Mouse (Mus musculus): ENCODE measurements around the gene Hps5.
"Not testable (repeated sequence)": the region's sequence is repeated elsewhere in the genome, so short reads cannot be mapped to it uniquely, and the experiment has no call there.

The Hps5 gene

DNA sequence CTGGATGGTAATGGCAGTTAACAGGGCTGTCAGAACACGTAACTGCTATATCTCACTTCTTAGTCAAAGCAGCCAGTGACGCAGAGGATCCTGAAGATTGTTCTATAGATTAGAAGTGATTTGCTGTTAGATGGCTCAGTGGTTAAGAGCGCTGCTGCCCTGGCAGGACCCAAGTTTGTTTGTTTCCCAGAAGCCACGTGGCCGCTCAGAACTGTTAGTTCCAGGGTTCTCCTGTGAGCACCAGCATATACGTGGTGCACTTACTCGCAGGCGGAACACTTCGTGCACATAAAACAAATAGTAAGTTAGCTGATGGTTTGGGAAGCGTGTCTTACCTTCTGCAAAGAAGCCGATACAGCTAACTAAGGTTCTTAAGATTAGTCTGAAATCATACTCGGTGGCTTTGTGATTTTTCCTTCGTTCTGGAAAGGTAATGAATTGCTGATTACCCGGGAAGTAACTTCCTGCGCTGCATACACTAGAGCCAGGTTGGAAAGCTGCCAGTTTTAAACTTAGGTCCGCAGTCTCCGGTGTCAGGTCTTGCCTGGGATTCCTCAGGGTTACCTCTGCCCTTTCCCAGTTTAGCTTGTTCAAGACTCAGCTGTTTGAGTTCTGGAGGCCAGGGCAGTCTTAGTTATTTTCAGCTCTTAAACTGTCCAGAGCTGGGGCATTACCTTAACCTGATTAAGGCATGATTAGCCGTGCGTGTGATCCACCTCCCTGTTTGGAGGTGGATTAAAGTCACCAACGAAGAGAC is 31.4 kb upstream of the Hps5 start:
- DNase-seq: no peak

DNA sequence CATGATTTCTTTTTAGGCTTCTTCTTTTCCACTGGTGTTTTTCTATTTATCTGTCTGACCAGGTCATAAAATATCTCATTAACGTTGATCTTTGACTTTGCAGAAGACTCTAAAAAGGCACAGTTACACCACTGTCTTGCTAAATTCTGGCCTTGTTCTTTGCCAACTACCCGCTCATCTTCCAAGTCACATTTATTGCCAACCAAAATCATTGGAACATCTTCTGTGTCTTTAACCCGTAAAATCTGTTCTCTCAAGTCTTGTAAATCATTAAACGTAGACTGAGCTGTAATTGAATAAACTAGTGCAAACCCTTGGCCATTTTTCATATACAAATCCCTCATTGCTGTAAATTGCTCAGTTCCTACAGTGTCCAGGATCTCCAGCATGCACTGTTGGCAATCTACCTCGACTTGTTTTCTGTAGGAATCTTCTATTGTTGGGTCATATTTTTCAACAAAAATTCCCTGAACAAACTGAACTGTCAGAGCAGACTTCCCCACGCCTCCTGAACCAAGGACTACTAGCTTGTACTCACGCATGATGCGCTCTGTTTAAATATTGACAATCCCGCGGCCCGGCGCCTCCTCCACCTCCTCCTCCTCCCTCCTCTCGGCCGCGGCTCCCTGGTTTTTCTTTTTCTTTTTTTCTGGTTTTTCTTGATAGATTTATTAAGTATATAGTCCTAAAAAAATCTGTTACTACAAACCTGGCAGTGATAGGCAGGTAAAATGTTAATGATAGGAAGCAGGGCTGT is 25.2 kb upstream of the Hps5 start:
- DNase-seq: not testable (repeated sequence)

GRCm38 (mm10) chr7:46814012-46814411 is 18.1 kb upstream of the Hps5 start:
- no peak for DNase-seq

- no peak for DNase-seq
Observed at GRCm38 (mm10) chr7:46810325-46810724, 14.5 kb upstream of the Hps5 start.

GRCm38 (mm10) chr7:46796779-46797178 is 915 bp upstream of the Hps5 start:
- DNase-seq: no peak

DNA sequence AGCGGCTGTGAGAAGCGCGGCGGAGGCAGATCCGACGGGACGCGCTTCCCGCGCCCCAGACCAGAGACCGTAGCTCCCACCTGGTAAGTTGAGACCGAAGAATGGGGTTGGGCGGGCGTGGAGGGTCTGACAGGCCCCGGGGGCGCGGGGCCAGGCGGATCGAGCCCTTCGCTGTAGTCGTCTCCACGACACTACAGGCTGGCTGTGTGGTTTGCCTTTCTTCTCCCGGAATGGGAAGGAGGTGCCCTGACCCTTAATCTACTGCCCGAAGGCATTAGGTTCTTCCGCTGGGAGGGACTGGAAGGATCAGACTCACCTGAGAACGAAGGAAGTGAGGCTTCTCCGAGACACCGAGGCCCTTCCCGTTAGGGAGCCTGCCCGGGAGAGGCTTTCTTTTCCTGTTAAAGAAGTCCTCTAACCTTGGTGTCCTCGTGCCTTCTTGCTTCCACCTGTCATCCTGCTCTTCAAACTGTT is 379 bp upstream of the Hps5 start:
- no peak for DNase-seq

GRCm38 (mm10) chr7:46793871-46794270 is 2.0 kb downstream of the Hps5 start:
- no peak for DNase-seq

DNA sequence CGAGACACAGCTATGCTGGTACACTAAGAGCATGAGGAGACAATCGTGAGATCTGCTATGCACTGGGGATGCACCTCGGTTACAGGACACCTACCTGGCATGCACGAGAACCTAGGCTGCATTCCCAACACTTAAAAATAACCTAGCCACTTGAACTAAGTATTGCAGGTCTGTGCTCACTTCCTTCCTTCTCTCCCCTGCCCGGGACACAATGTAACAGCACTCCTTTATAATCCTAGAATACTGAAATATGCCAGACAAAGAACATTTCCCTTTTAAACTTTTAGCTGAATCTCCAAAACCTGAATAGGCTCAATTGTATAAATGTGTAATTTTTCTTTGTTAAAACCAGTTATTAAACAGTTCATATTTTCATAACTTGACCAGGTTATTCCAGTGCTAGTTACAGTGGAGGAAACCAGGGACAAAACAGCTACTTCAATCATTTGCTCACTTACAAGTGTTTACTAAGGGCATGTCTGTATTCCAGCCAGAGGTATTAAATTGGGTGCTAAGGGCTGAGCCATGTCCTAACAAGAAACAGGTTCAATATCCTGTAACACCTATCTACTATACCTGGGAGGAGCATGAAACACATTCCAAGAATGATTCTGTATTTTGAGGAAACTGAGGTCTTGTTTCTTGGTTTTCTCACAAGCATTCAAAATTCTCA is 6.6 kb downstream of the Hps5 start:
- DNase-seq: no peak

- DNase-seq: peak; percentile 38
Observed at GRCm38 (mm10) chr7:46770706-46771105, 25.2 kb downstream of the Hps5 start.

DNA sequence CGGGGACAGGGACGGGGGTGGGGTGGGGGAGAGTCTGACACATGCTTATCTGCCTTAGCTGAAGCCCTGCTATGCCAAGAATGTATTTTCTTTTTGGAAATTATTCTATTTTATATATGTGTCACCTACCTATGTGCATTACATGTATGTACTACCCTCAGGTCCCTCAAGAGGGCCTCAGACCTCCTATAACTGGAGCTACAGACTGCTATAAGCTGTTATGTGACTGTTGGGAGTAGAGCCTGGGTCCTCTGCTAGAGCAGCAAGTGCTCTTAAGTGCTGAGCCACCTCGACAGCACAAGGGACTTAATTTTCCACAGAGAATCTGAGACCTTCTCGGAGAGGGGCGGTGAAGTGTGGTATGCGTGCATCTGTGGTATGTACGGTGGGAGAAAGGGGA is 27.4 kb downstream of the Hps5 start:
- DNase-seq: no peak

DNA sequence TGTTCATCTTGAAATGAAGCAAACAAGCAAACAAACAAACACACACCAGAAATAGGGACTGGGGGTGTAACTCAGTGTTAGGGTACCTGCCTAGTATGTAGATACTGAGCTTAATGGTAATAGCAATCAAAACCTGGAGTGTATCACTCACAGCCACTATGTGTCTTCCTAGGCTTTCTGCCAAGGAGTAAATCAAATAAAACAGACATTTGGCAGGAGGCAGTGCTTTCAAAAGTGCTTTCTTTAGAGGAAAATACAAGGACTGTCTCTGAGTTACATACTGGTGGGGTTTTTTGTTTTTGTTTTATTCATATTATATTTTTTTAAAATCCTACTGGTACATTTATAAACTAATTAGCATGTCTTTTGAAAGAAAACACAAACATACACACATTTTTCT is 28.5 kb downstream of the Hps5 start:
- no peak for DNase-seq

GRCm38 (mm10) chr7:46764672-46765071 is 31.2 kb downstream of the Hps5 start:
- DNase-seq: no peak

DNA sequence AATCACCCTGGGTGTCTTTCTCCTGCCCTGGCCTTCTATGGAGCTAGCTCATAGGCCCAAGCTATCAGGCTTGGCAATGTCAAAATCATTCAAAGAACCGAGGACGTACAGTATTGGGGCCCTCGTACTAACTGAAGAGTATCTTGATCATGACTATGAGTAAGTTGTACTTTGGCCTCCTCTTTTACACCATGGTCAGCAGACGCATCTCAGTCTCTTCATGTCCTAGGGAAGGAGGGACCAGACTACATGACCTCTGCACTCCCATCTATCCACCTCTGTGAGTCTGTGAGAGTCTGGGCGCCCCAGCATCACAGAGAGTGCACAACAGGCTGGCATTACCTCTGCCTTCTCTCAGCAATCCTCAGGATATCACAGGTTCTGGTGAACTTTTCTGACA is 33.3 kb downstream of the Hps5 start:
- DNase-seq: no peak

GRCm38 (mm10) chr7:46761049-46761795 is 34.6 kb downstream of the Hps5 start:
- no peak for DNase-seq

- no peak for DNase-seq
Observed at GRCm38 (mm10) chr7:46751490-46751889, 44.4 kb downstream of the Hps5 start, which contains the start of gene Saa2. Gene Saa2, plus strand, starts transcription at chr7:46751790.

DNA sequence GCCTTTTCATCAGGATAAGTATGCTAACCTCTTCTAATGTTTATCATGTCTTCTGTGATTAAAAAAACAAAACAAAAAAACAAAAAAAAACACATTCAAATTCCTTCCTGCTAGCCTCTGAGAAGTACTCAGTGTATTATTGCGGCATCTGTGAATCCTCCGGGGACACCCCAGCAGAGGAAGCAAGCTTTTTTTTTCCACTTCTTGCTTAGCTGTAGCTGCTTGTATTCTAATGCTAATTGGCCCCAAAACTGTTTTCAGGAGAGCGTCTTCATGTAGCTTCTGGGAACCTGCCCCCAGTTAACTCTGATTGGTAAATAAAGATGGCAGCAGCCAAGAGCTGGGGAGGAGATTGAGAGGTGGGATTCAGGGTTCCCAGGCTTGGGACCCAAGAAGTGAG is 47.4 kb downstream of the Hps5 start:
- DNase-seq: no peak

DNA sequence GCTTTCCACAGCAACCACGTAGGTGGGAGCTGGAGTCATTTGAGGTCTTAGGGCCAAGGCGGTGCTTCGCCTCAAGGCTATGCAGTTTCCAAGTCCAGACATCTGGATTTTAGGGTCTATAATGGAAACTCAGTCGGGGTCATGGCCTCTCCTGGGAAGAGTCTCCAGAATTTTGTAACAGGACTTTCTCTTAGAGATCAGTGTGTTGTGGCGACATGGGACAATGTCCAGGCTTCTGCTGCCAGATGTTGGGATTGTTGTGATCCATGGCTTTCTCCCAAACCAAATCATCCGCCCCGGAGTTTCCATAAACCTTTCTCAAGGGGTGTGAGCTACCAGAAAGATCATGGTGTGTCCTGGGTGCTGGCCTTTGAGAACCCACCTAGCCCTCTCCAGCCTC is 49.5 kb downstream of the Hps5 start:
- DNase-seq: no peak

DNA sequence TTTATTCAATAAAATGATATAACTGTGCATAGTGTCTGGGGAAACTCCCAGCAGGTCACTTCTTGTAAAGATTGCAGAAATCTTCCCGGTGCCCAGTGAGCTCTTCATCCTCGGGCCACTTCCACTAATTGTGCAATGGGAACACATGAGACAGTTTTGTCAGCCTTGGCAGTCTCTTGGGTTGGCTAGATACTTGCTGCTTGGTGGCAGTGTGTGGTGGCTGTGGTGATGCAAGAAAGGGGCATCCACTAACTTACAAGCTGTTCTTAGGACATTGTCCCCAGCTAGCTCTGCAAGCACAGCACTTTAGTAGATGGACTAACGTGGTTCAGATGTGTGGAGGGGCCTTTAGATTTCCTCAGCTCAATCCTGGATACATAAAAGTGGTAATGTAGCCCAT is 50.0 kb downstream of the Hps5 start:
- no peak for DNase-seq

- not testable (repeated sequence) for DNase-seq
Observed at GRCm38 (mm10) chr7:46742880-46743279, 53.0 kb downstream of the Hps5 start, which contains the start of gene Saa1. Gene Saa1, minus strand, starts transcription at chr7:46742980.

- not testable (repeated sequence) for DNase-seq
Observed at GRCm38 (mm10) chr7:46740041-46740440, 55.8 kb downstream of the Hps5 start.

DNA sequence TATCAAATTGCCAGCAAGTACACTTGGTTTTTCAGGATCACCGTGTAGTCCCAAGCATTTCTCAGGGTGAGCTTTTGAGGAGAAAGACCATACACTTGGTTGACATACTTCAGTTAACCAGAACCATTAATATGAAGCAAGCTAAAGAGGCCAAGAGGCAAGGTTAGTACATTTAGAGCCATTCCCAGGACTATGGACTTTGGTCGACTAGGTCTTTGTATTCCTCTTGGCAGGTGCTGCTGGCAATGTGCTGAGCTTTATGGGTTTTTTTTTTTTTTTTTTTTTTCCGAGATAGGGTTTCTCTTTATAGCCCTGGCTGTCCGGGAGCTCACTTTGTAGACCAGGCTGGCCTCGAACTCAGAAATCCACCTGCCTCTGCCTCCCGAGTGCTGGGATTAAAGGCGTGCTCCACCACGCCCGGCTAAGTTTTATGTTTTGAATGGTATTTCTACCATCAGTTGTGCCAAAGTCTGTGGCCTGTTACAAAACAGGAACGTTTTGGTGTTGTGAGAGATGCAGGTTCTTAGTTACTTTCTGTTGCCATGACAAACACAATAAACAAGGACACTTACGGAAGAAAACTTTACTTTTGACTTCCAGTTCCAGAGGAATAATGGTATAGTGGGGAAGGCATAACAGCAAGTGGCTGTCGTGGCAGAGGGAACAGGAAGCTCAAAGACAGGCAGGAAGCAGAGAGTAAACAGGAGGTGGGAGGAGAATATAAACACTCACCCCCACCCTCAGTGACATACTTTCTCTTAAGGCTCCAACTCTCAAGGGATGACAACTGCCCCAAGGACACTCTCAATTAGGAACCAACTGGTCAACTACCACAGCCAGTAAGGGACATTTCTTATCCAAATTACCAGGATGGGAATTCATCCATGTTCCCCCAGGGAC is 57.1 kb downstream of the Hps5 start:
- DNase-seq: no peak

DNA sequence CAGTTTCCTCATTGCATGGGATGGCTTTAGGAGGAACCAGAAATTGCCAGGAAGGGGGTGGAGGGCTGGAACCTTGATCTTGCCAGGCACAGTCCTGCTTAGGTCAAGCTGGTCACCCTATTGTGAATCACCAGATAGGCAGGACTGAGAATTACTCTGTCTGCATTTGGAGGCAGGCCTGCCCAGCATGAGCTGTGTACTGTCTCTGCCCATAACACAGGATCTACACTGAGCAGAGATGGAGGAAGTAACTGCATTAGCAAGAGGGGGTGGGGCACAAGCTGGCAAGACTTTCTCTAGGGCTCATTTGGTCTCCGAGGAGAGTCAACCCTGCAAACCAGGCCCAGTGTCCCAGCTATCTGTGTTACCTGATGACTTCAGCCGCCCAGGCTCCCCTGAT is 60.9 kb downstream of the Hps5 start:
- DNase-seq: no peak
